In genomic region chr11:120763121-120763999, GRCm38 (mm10) we compare ENCODE assay signal across 8 mouse cellular contexts. TPM values are rescaled to one million over a fixed set of nuclear protein-coding genes. Genes with fewer than 3 reads are reported as not detected.
DNase-seq lines count a peak whose midpoint lies in the region; ATAC-seq lines count a peak whose summit lies in the region.
"Not testable (repeated sequence)": the region's sequence is repeated elsewhere in the genome, so short reads cannot be mapped to it uniquely, and the experiment has no call there.
"Had no signal": no experiment of that assay in that cellular context is flagged by ENCODE, and none has a peak within 500 bp of the region (broad histone marks: within the 10 kb centered on the region; RNA-seq: fewer than 3 reads in every experiment).

No protein-coding gene starts in this region.

- not testable (repeated sequence) for H3K9ac ChIP-seq in forebrain, embryonic 12.5 days; heart, embryonic 13.5 days; hindbrain, embryonic 16.5 days (ENCODE audit: low read depth, low read length); limb, embryonic 13.5 days; neural tube, embryonic 12.5 days

- H3K4me2 ChIP-seq in forebrain, embryonic 12.5 days; hindbrain, embryonic 16.5 days (ENCODE audit: low read length): not testable (repeated sequence)
- peak overlapping the region; percentile 57 for H3K4me2 ChIP-seq in heart, embryonic 13.5 days
- H3K4me2 ChIP-seq in limb, embryonic 13.5 days (replicated peaks): peak overlapping the region; percentile 41
- peak overlapping the region; percentile 31 for H3K4me2 ChIP-seq in neural tube, embryonic 12.5 days (replicated peaks)

- peaks cover 11% of the 10 kb centered on the region for H3K9me3 ChIP-seq in forebrain, embryonic 12.5 days
- peaks cover 19% of the 10 kb centered on the region for H3K9me3 ChIP-seq in heart, embryonic 13.5 days
- not testable (repeated sequence) for H3K9me3 ChIP-seq in hindbrain, embryonic 16.5 days (ENCODE audit: control insufficient read depth, low read length); neural tube, embryonic 12.5 days
- H3K9me3 ChIP-seq in limb, embryonic 13.5 days: peaks cover 10% of the 10 kb centered on the region; the same call in 1 of the 2 replicates

- H3K4me3 ChIP-seq in forebrain, embryonic 12.5 days (replicated peaks); hindbrain, embryonic 16.5 days (ENCODE audit: low read length); limb, embryonic 13.5 days; neural tube, embryonic 12.5 days: not testable (repeated sequence)
- H3K4me3 ChIP-seq in heart, embryonic 13.5 days: peak overlapping the region; percentile 24

- DNase-seq in cerebellum, adult 11-12 months: peak; percentile 20

- H3K4me1 ChIP-seq in forebrain, embryonic 12.5 days; heart, embryonic 13.5 days; hindbrain, embryonic 16.5 days (ENCODE audit: control insufficient read depth, insufficient read depth, low read depth, low read length); limb, embryonic 13.5 days; neural tube, embryonic 12.5 days: not testable (repeated sequence)

- not testable (repeated sequence) for H3K36me3 ChIP-seq in forebrain, embryonic 12.5 days (replicated peaks); heart, embryonic 13.5 days; hindbrain, embryonic 16.5 days (ENCODE audit: control insufficient read depth, insufficient read depth, low read length); limb, embryonic 13.5 days; neural tube, embryonic 12.5 days

- peaks cover 11% of the 10 kb centered on the region for H3K27me3 ChIP-seq in forebrain, embryonic 12.5 days
- peaks cover 38% of the 10 kb centered on the region for H3K27me3 ChIP-seq in heart, embryonic 13.5 days (replicated peaks)
- H3K27me3 ChIP-seq in hindbrain, embryonic 16.5 days (replicated peaks; ENCODE audit: control insufficient read depth, insufficient read depth, low read length); neural tube, embryonic 12.5 days (replicated peaks): not testable (repeated sequence)
- H3K27me3 ChIP-seq in limb, embryonic 13.5 days: peaks cover 17% of the 10 kb centered on the region

- not testable (repeated sequence) for H3K27ac ChIP-seq in forebrain, embryonic 12.5 days; heart, embryonic 13.5 days (replicated peaks); hindbrain, embryonic 16.5 days (ENCODE audit: low read depth, low read length); limb, embryonic 13.5 days; neural tube, embryonic 12.5 days

- ATAC-seq in forebrain, embryonic 12.5 days (ENCODE audit: low FRiP score): 0 out of 2 replicates have a peak, but pooled peaks have one; percentile 30
- ATAC-seq in heart, embryonic 13.5 days (ENCODE audit: extremely low read depth, insufficient number of reproducible peaks, low FRiP score, low TSS enrichment): not testable (repeated sequence)
- ATAC-seq in hindbrain, embryonic 16.5 days: peak; percentile 34
- ATAC-seq in limb, embryonic 13.5 days (ENCODE audit: low FRiP score, low read depth): peak; percentile 28; the same call in 1 of the 2 replicates
- ATAC-seq in megakaryocyte progenitor cell, adult 5-6 weeks (replicated peaks; ENCODE audit: poor library complexity): peak; percentile 9; the same call in 1 of the 2 replicates
- peak; percentile 63; the same call in 1 of the 2 replicates for ATAC-seq in neural tube, embryonic 12.5 days (ENCODE audit: low FRiP score, low read depth)

- 7% methylated on average over 9 of the region's 23 CpGs for WGBS in forebrain, embryonic 12.5 days
- 0% methylated on average over 7 of the region's 23 CpGs for WGBS in heart, embryonic 13.5 days
- WGBS in hindbrain, embryonic 16.5 days: 5% methylated on average over 6 of the region's 23 CpGs
- WGBS in limb, embryonic 13.5 days: 8% methylated on average over 4 of the region's 23 CpGs
- 17% methylated on average over 11 of the region's 23 CpGs for whole genome bisulfite sequencing in neural tube, embryonic 12.5 days

RNA-seq across cellular contexts. Expression of gene Hmga1b, which starts 0.8 kb away (rescaled TPM):
- 5.2 and 6.1 TPM in 2 replicates for polyA plus RNA-seq in forebrain, embryonic 12.5 days (2016; fragmentation: Nextera tagmentation; extraction: Ambion mirVana)
- polyA plus RNA-seq in heart, embryonic 13.5 days (2015; fragmentation: Nextera tagmentation; extraction: Ambion mirVana): 1.8 and 2.6 TPM in 2 replicates
- 2.0 and 2.9 TPM in 2 replicates for polyA plus RNA-seq in hindbrain, embryonic 16.5 days (2015; fragmentation: Nextera tagmentation; extraction: Ambion mirVana)
- polyA plus RNA-seq in limb, embryonic 13.5 days (2015; fragmentation: Nextera tagmentation; extraction: Ambion mirVana): 4.5 and 4.9 TPM in 2 replicates
- total RNA-seq in megakaryocyte progenitor cell, adult 5-6 weeks (2015): 28.6 and 31.3 TPM in 2 replicates
- 20.6 and 25.8 TPM in 2 replicates for total RNA-seq in megakaryocyte progenitor cell, adult 5-6 weeks (2017)
- polyA plus RNA-seq in neural tube, embryonic 12.5 days (2016; fragmentation: Nextera tagmentation; extraction: Ambion mirVana): 3.6 TPM in 2 replicates

RNA-seq across cellular contexts. Expression of gene Rfng, which starts 20.6 kb away (rescaled TPM):
- 58.1 and 63.7 TPM in 2 replicates for polyA plus RNA-seq in forebrain, embryonic 12.5 days (2016; fragmentation: Nextera tagmentation; extraction: Ambion mirVana)
- polyA plus RNA-seq in heart, embryonic 13.5 days (2015; fragmentation: Nextera tagmentation; extraction: Ambion mirVana): 21.4 and 24.5 TPM in 2 replicates
- 134 and 139 TPM in 2 replicates for polyA plus RNA-seq in hindbrain, embryonic 16.5 days (2015; fragmentation: Nextera tagmentation; extraction: Ambion mirVana)
- 43.8 and 48.4 TPM in 2 replicates for polyA plus RNA-seq in limb, embryonic 13.5 days (2015; fragmentation: Nextera tagmentation; extraction: Ambion mirVana)
- 11.6 and 12.2 TPM in 2 replicates for total RNA-seq in megakaryocyte progenitor cell, adult 5-6 weeks (2015)
- total RNA-seq in megakaryocyte progenitor cell, adult 5-6 weeks (2017): 2.7 and 5.2 TPM in 2 replicates
- polyA plus RNA-seq in neural tube, embryonic 12.5 days (2016; fragmentation: Nextera tagmentation; extraction: Ambion mirVana): 77.2 and 81.3 TPM in 2 replicates

RNA-seq across cellular contexts. Expression of gene Gps1, which starts 20.7 kb away (rescaled TPM):
- 246 and 247 TPM in 2 replicates for polyA plus RNA-seq in forebrain, embryonic 12.5 days (2016; fragmentation: Nextera tagmentation; extraction: Ambion mirVana)
- 139 and 146 TPM in 2 replicates for polyA plus RNA-seq in heart, embryonic 13.5 days (2015; fragmentation: Nextera tagmentation; extraction: Ambion mirVana)
- 272 and 305 TPM in 2 replicates for polyA plus RNA-seq in hindbrain, embryonic 16.5 days (2015; fragmentation: Nextera tagmentation; extraction: Ambion mirVana)
- 240 and 241 TPM in 2 replicates for polyA plus RNA-seq in limb, embryonic 13.5 days (2015; fragmentation: Nextera tagmentation; extraction: Ambion mirVana)
- total RNA-seq in megakaryocyte progenitor cell, adult 5-6 weeks (2015): 81.2 and 99.9 TPM in 2 replicates
- 90.0 and 93.4 TPM in 2 replicates for total RNA-seq in megakaryocyte progenitor cell, adult 5-6 weeks (2017)
- 250 and 258 TPM in 2 replicates for polyA plus RNA-seq in neural tube, embryonic 12.5 days (2016; fragmentation: Nextera tagmentation; extraction: Ambion mirVana)

RNA-seq across cellular contexts. Expression of gene Cbr2, which starts 31.4 kb away (rescaled TPM):
- polyA plus RNA-seq in forebrain, embryonic 12.5 days (2016; fragmentation: Nextera tagmentation; extraction: Ambion mirVana): 0.67 and 0.95 TPM in 2 replicates
- 2.1 and 3.8 TPM in 2 replicates for polyA plus RNA-seq in heart, embryonic 13.5 days (2015; fragmentation: Nextera tagmentation; extraction: Ambion mirVana)
- polyA plus RNA-seq in hindbrain, embryonic 16.5 days (2015; fragmentation: Nextera tagmentation; extraction: Ambion mirVana): 1.3 and 2.0 TPM in 2 replicates
- 7.7 and 10.1 TPM in 2 replicates for polyA plus RNA-seq in limb, embryonic 13.5 days (2015; fragmentation: Nextera tagmentation; extraction: Ambion mirVana)
- not detected in 2 replicates for total RNA-seq in megakaryocyte progenitor cell, adult 5-6 weeks (2015)
- total RNA-seq in megakaryocyte progenitor cell, adult 5-6 weeks (2017): 1.3 TPM in 1 of 2 replicates, not detected in the other
- 0.95 and 1.6 TPM in 2 replicates for polyA plus RNA-seq in neural tube, embryonic 12.5 days (2016; fragmentation: Nextera tagmentation; extraction: Ambion mirVana)
- total RNA-seq: monocyte, adult 5-6 weeks had no signal

RNA-seq across cellular contexts. Expression of gene Dus1l, which starts 32.8 kb away (rescaled TPM):
- polyA plus RNA-seq in forebrain, embryonic 12.5 days (2016; fragmentation: Nextera tagmentation; extraction: Ambion mirVana): 67.9 and 69.6 TPM in 2 replicates
- 40.8 and 45.2 TPM in 2 replicates for polyA plus RNA-seq in heart, embryonic 13.5 days (2015; fragmentation: Nextera tagmentation; extraction: Ambion mirVana)
- polyA plus RNA-seq in hindbrain, embryonic 16.5 days (2015; fragmentation: Nextera tagmentation; extraction: Ambion mirVana): 46.9 and 48.5 TPM in 2 replicates
- polyA plus RNA-seq in limb, embryonic 13.5 days (2015; fragmentation: Nextera tagmentation; extraction: Ambion mirVana): 66.6 TPM in 2 replicates
- total RNA-seq in megakaryocyte progenitor cell, adult 5-6 weeks (2015): 65.0 and 77.7 TPM in 2 replicates
- total RNA-seq in megakaryocyte progenitor cell, adult 5-6 weeks (2017): 53.8 and 60.4 TPM in 2 replicates
- polyA plus RNA-seq in neural tube, embryonic 12.5 days (2016; fragmentation: Nextera tagmentation; extraction: Ambion mirVana): 63.5 and 65.5 TPM in 2 replicates
